Mouse (Mus musculus) stomach, postnatal 0 days (tissue): ENCODE data around the gene Gpld1.

Experiments used
- CTCF ChIP-seq: IDR thresholded peaks from 2 replicates; pipeline ENCODE4 v1.5.1; 2016; ENCODE audit warnings: antibody characterized with exemption, low read depth, mild to moderate bottlenecking, moderate library complexity
- EP300 ChIP-seq: optimal IDR thresholded peaks from 2 replicates; pipeline ENCODE3; 2016; ENCODE audit warnings: antibody characterized with exemption

DNA sequence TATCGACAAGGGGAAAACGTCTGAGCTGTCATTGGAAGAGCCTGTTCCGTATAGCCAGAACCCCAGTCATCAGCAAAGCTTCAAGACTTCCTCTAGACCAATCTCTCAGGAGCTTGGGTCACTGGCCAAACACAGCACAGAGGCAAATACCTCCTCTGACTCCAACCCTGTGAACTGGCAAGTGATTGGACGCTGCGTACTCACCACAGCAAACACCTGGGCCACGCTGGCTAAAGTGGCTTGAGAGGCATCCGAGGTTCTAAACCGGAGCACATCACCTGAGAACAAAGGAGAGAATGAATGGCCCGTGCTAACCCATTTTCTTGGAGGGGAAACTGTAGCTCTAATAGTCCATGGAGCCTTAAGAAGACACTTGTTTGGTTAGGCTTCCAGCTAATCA, 75.4 kb downstream of the Gpld1 start:
- TF ChIP-seq CTCF (no peak), EP300 (no peak)
